Mouse (Mus musculus) NIH3T3 (cell line): ENCODE results near the gene Dot1l.

Source experiments
- DNase-seq: peaks from one replicate; pipeline ENCODE4 v3.0.0-alpha.2; 2012; ENCODE audit warnings: low read depth

Gene Dot1l

GRCm38 (mm10) chr10:80754594-80755290 is at the start of gene Dot1l:
Gene Dot1l (plus strand): TSS chr10:80755206.
- peak; percentile 99 for DNase-seq

- no peak for DNase-seq
Observed at GRCm38 (mm10) chr10:80705479-80705878, 49.5 kb upstream of the Dot1l start.

GRCm38 (mm10) chr10:80710834-80711233 is 44.2 kb upstream of the Dot1l start:
- no peak for DNase-seq

- DNase-seq: no peak
Observed at GRCm38 (mm10) chr10:80717281-80717680, 37.7 kb upstream of the Dot1l start.

GRCm38 (mm10) chr10:80727369-80728127 is 27.5 kb upstream of the Dot1l start:
- DNase-seq: no peak

GRCm38 (mm10) chr10:80732611-80733101 is 22.4 kb upstream of the Dot1l start:
- DNase-seq: no peak

GRCm38 (mm10) chr10:80736731-80737130 is 18.3 kb upstream of the Dot1l start:
- no peak for DNase-seq

- DNase-seq: no peak
Observed at GRCm38 (mm10) chr10:80738657-80739056, 16.3 kb upstream of the Dot1l start.

GRCm38 (mm10) chr10:80741146-80741545 is 13.9 kb upstream of the Dot1l start:
- DNase-seq: peak; percentile 53

- DNase-seq: no peak
Observed at GRCm38 (mm10) chr10:80741634-80742179, 13.3 kb upstream of the Dot1l start.

- DNase-seq: peak; percentile 100
Observed at GRCm38 (mm10) chr10:80742180-80742978, 12.6 kb upstream of the Dot1l start, which contains the start of gene Ap3d1. Gene Ap3d1 (minus strand): TSS chr10:80742264.

GRCm38 (mm10) chr10:80744262-80744661 is 10.7 kb upstream of the Dot1l start:
- peak; percentile 68 for DNase-seq

- peak; percentile 91 for DNase-seq
Observed at GRCm38 (mm10) chr10:80747410-80747809, 7.6 kb upstream of the Dot1l start.

GRCm38 (mm10) chr10:80748609-80749008 is 6.4 kb upstream of the Dot1l start:
- peak; percentile 94 for DNase-seq

GRCm38 (mm10) chr10:80751188-80751832 is 3.7 kb upstream of the Dot1l start:
- peak; percentile 98 for DNase-seq

- peak; percentile 94 for DNase-seq
Observed at GRCm38 (mm10) chr10:80752079-80752625, 2.9 kb upstream of the Dot1l start.

GRCm38 (mm10) chr10:80755291-80756015 is 447 bp downstream of the Dot1l start:
- no peak for DNase-seq

GRCm38 (mm10) chr10:80756099-80756498 is 1.1 kb downstream of the Dot1l start:
- DNase-seq: peak; percentile 21

- no peak for DNase-seq
Observed at GRCm38 (mm10) chr10:80756509-80756908, 1.5 kb downstream of the Dot1l start.

- DNase-seq: peak; percentile 44
Observed at GRCm38 (mm10) chr10:80756967-80757366, 2.0 kb downstream of the Dot1l start.
